ENCODE assay signal across 9 mouse cellular contexts in genomic region chr4:132545851-132546250, GRCm38 (mm10). TPM values are rescaled to one million over a fixed set of nuclear protein-coding genes. Genes with fewer than 3 reads are reported as not detected.
DNase-seq lines count a peak whose midpoint lies in the region; ATAC-seq and TF ChIP-seq lines count a peak whose summit lies in the region.
"Had no signal": no experiment of that assay in that cellular context is flagged by ENCODE, and none has a peak within 500 bp of the region (broad histone marks: within the 10 kb centered on the region; RNA-seq: fewer than 3 reads in every experiment).

No protein-coding gene starts in this region.

- DNase-seq in heart, adult 11 months: peak; percentile 95
- peak; percentile 81 for DNase-seq in NIH3T3 (ENCODE audit: low read depth)
- DNase-seq in cerebellum, postnatal 25 days: peak; percentile 60 to 80
- DNase-seq in layer of hippocampus, adult 2 months (ENCODE audit: low spot score in 2 of 2): peak; percentile 41 to 69
- peak; percentile 78 for DNase-seq in lung, postnatal 25 days (ENCODE audit: low spot score)
- peak; percentile 64 to 67 for DNase-seq in spleen, postnatal 36 days (ENCODE audit: low spot score in 2 of 2)

- H3K4me3 ChIP-seq in heart, embryonic 11.5 days (ENCODE audit: low read depth, low read length): no peak overlapping the region
- no peak overlapping the region for H3K4me3 ChIP-seq in heart, embryonic 12.5 days
- H3K4me3 ChIP-seq in layer of hippocampus, adult 2 months: no peak overlapping the region
- H3K4me3 ChIP-seq: limb, embryonic 15.5 days had no signal

- peak; percentile 88 for TF ChIP-seq CTCF in layer of hippocampus, adult 2 months (conservative IDR thresholded peaks at IDR 0.05)

- peaks cover 48% of the 10 kb centered on the region for H3K36me3 ChIP-seq in heart, embryonic 11.5 days (ENCODE audit: control insufficient read depth, insufficient read depth, low read length)
- peaks cover 83% of the 10 kb centered on the region for H3K36me3 ChIP-seq in heart, embryonic 12.5 days

- no peaks in the 10 kb centered on the region for H3K4me1 ChIP-seq in heart, embryonic 11.5 days (ENCODE audit: control insufficient read depth, insufficient read depth, low read length)
- H3K4me1 ChIP-seq in heart, embryonic 12.5 days (replicated peaks): no peaks in the 10 kb centered on the region
- H3K4me1 ChIP-seq: limb, embryonic 15.5 days had no signal

- 38% methylated on average over 8 of the region's 8 CpGs for WGBS in heart, embryonic 11.5 days (ENCODE audit: insufficient replicate concordance)
- 38% methylated on average over 8 of the region's 8 CpGs for WGBS in heart, embryonic 12.5 days

- no peak overlapping the region for H3K27ac ChIP-seq in heart, embryonic 11.5 days (ENCODE audit: low read depth, low read length)
- no peak overlapping the region for H3K27ac ChIP-seq in heart, embryonic 12.5 days (ENCODE audit: poor library complexity, severe bottlenecking)
- no peak overlapping the region for H3K27ac ChIP-seq in layer of hippocampus, adult 2 months
- H3K27ac ChIP-seq: limb, embryonic 15.5 days had no signal

- ATAC-seq in heart, embryonic 11.5 days (replicated peaks; ENCODE audit: insufficient number of reproducible peaks, low FRiP score, low TSS enrichment): no peak; the same call in 1 of the 2 replicates
- peak; percentile 80 for ATAC-seq in heart, embryonic 12.5 days (ENCODE audit: insufficient number of reproducible peaks, low FRiP score)

- H3K4me2 ChIP-seq in heart, embryonic 11.5 days: no peak overlapping the region
- H3K4me2 ChIP-seq in heart, embryonic 12.5 days: no peak overlapping the region
- H3K4me2 ChIP-seq: limb, embryonic 15.5 days had no signal

- H3K27me3 ChIP-seq in heart, embryonic 11.5 days (ENCODE audit: control insufficient read depth, insufficient read depth, low read length): no peaks in the 10 kb centered on the region
- no peaks in the 10 kb centered on the region for H3K27me3 ChIP-seq in heart, embryonic 12.5 days (replicated peaks)
- H3K27me3 ChIP-seq: limb, embryonic 15.5 days had no signal

- H3K9me3 ChIP-seq in heart, embryonic 11.5 days (replicated peaks; ENCODE audit: control insufficient read depth, low read length): no peaks in the 10 kb centered on the region
- H3K9me3 ChIP-seq in heart, embryonic 12.5 days (replicated peaks): no peaks in the 10 kb centered on the region
- H3K9me3 ChIP-seq: limb, embryonic 15.5 days had no signal

- H3K9ac ChIP-seq in heart, embryonic 11.5 days (ENCODE audit: low read depth, low read length): no peak overlapping the region
- H3K9ac ChIP-seq in heart, embryonic 12.5 days: no peak overlapping the region
- H3K9ac ChIP-seq: limb, embryonic 15.5 days had no signal

RNA-seq across cellular contexts. Expression of gene Dnajc8, which starts 10.5 kb away (rescaled TPM):
- 157 and 162 TPM in 2 replicates for polyA plus RNA-seq in heart, embryonic 11.5 days (2014; fragmentation: Nextera tagmentation; extraction: Ambion mirVana)
- polyA plus RNA-seq in heart, embryonic 12.5 days (2016; fragmentation: Nextera tagmentation; extraction: Ambion mirVana): 130 and 135 TPM in 2 replicates
- 10 to 100 TPM; 87.9 to 92.9 TPM for total RNA-seq in layer of hippocampus, adult 2 months (2021)

RNA-seq across cellular contexts. Expression of gene Atpif1, which starts 12.4 kb away (rescaled TPM):
- 1,210 and 1,262 TPM in 2 replicates for polyA plus RNA-seq in heart, embryonic 11.5 days (2014; fragmentation: Nextera tagmentation; extraction: Ambion mirVana)
- 1,373 and 1,377 TPM in 2 replicates for polyA plus RNA-seq in heart, embryonic 12.5 days (2016; fragmentation: Nextera tagmentation; extraction: Ambion mirVana)
- 100 to 1,000 TPM; 416 to 419 TPM for total RNA-seq in layer of hippocampus, adult 2 months (2021)

RNA-seq across cellular contexts. Expression of gene Ptafr, which starts 18.0 kb away (rescaled TPM):
- 0.23 and 0.40 TPM in 2 replicates for polyA plus RNA-seq in heart, embryonic 11.5 days (2014; fragmentation: Nextera tagmentation; extraction: Ambion mirVana)
- polyA plus RNA-seq in heart, embryonic 12.5 days (2016; fragmentation: Nextera tagmentation; extraction: Ambion mirVana): 0.23 and 0.27 TPM in 2 replicates
- total RNA-seq in layer of hippocampus, adult 2 months (2021): 1 to 10 TPM; 1.0 to 1.1 TPM

RNA-seq across cellular contexts. Expression of gene Sesn2, which starts 35.5 kb away (rescaled TPM):
- polyA plus RNA-seq in heart, embryonic 11.5 days (2014; fragmentation: Nextera tagmentation; extraction: Ambion mirVana): 4.1 and 6.2 TPM in 2 replicates
- 10.3 and 10.5 TPM in 2 replicates for polyA plus RNA-seq in heart, embryonic 12.5 days (2016; fragmentation: Nextera tagmentation; extraction: Ambion mirVana)
- 10 to 100 TPM; 13.1 to 13.3 TPM for total RNA-seq in layer of hippocampus, adult 2 months (2021)
